Mouse (Mus musculus) bone marrow, adult 2 months (tissue): ENCODE measurements around the gene Sdhaf4.

ENCODE experiments used
- CTCF ChIP-seq: fragments of 200-500 bp; IDR thresholded peaks from 2 replicates; pipeline ENCODE4 v1.5.1; 2011; ENCODE audit warnings: low read length, control low read depth; ENCODE audit not compliant: control insufficient read depth, insufficient read depth
- POLR2A ChIP-seq: fragments of 200-500 bp; IDR thresholded peaks from 2 replicates; pipeline ENCODE4 v1.6.1; 2011; ENCODE audit warnings: low read depth, mild to moderate bottlenecking, control low read depth, low read length, borderline replicate concordance; ENCODE audit not compliant: control insufficient read depth

DNA sequence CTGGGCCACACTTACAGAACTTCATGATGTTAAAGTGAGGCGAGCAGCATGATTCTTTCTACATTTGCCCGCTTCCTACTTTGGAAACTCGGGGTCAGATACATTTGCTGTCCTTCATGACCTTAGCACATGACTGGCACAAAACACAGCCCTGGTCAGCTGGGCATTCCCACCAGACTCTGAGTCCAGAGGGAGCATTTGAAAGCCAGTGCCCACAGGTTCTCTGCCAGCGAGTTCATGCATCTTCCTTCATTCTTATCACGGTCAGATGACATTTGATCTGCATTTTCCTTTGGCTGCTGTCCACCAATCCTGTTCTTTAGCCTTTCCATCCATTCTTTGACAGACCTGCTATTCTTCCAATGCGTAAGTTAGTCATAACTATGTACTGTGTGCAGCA lies 4.6 kb upstream of the Sdhaf4 start:
- TF ChIP-seq CTCF (no peak), POLR2A (no peak)
